Mouse (Mus musculus) induced T-regulatory cell, adult 2 months (primary cell): ENCODE data around the gene Nos1ap.

ENCODE experiments used
- DNase-seq: peaks from one replicate; pipeline ENCODE4 v3.0.0-alpha.2; 2012; ENCODE audit warnings: low read depth

Gene Nos1ap

GRCm38 (mm10) chr1:170360183-170360915 lies 229.3 kb downstream of the Nos1ap start:
- DNase-seq: no peak

- DNase-seq: no peak
Measured at GRCm38 (mm10) chr1:170353335-170353734, 236.3 kb downstream of the Nos1ap start.

- no peak for DNase-seq
Measured at GRCm38 (mm10) chr1:170351080-170351479, 238.6 kb downstream of the Nos1ap start.

GRCm38 (mm10) chr1:170346266-170346665 lies 243.4 kb downstream of the Nos1ap start:
- no peak for DNase-seq

GRCm38 (mm10) chr1:170343906-170344305 lies 245.8 kb downstream of the Nos1ap start:
- no peak for DNase-seq

GRCm38 (mm10) chr1:170343081-170343480 lies 246.6 kb downstream of the Nos1ap start:
- no peak for DNase-seq

DNA sequence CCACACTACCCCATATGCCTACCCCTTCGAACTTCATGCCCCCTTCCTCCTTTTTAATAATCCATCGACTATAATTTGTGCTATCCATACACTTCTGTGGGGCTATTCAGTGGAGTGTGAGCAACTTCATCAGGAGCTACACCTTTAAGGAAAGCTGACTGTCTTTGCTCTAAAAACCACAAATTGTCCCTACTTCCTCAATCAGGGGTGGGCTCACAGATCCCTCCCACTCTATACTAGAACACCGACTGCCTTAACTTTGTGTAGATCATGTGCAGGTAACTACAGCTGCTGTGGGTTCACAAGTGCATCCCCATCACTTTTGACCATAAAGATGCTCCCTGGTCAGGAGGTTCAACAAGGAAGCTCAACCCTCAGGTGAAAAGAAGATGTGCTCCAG lies 249.7 kb downstream of the Nos1ap start:
- DNase-seq: no peak

DNA sequence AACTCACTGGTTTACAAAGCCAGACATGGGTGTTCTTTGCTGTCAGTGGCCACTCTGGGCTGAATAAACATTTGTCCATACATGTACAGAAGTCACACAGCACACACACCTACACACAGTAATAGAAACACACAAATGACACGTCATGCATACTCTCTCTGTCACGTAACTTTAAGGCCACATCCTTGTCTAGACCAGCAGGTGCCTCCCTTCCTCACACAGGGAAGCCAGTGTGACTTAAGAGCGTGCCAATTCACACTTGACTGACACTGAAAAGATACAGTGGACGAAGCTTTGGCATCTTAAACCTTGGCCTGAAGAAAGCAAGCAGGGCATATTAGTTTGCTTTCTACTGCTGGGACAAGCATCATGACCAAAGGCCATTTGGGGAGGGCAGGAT lies 256.9 kb downstream of the Nos1ap start:
- DNase-seq: no peak

GRCm38 (mm10) chr1:170331926-170332325 lies 257.7 kb downstream of the Nos1ap start:
- DNase-seq: no peak

DNA sequence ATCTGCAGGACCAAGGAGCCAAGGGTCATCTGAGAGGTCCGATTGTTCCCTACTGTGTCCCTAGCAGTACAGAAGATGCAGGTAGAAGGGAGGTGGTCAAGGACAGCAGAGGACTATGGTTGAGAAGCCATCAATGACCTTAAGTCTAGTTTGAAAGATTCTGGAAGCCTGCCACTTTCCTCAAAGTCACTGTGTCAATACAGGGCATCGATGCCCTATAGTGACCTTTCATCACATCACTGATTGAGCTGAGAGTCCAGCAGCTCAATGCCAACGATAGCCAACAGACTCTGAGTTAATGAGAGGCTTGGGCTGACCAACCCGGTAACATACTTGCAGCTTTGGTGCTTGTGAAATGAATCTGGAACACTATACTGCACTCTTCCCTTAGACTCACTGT lies 264.4 kb downstream of the Nos1ap start:
- no peak for DNase-seq

- DNase-seq: no peak
Measured at GRCm38 (mm10) chr1:170324312-170324711, 265.3 kb downstream of the Nos1ap start.

- DNase-seq: no peak
Measured at GRCm38 (mm10) chr1:170323001-170323400, 266.7 kb downstream of the Nos1ap start.

DNA sequence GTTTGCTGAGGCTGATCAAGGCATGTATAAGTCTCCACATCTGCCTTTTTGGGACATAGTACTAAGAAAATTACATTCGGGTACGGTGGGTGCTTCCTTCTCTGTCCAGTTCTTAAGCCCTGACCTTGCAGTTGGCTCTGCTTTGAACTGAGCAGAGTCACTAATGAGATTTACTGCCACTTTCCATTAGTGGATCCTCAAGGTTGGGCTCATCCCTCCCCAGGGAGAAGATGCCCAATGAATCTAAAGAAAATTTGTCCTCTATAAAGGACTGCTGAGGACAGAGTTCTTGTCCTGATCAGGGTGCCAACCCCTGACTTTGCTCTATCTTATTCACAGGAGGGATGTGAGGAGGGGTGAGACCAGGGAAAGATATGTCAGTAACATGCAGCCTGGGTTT lies 267.6 kb downstream of the Nos1ap start:
- no peak for DNase-seq

DNA sequence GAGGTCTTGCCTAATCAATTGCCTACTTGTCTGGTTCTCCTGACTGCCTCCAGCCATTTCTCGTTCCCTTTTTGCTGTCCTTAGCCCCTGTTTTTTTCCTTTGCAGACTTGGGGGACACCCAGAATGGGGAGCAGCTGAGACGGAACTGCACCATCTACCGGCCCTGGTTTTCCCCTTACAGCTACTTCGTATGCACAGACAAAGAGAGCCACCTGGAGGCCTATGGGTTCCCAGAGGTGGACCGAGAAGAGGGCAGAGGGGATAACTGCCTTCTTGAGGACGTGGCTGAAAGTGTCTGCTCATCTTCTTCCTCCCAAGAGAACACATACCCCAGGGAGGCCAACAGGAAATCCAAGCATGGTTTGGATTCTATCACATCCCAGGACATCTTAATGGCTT lies 278.2 kb downstream of the Nos1ap start:
- DNase-seq: no peak

DNA sequence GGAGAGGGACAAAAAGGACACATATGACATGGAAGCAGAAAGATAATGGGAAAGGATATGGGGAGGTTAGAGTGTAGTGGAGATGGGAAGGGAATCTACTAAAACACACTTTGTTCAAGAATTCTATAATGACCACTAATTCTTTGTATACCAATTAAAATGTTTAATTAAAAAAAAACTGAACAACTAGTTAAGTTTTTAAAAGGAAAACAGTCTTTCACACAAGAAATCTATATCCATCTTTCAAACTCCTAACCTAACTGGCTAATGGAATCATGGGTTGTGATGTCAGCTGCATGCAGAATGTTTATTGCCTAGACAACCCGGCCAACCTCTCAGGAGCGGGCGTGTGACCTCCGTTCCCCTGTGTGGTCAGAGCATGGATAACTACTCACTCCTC lies 281.2 kb downstream of the Nos1ap start, which contains the start of gene Spata46:
Spata46 (plus strand) TSS at position 301 of the 400 bp plus-strand sequence.
- no peak for DNase-seq

GRCm38 (mm10) chr1:170306232-170306631 lies 283.4 kb downstream of the Nos1ap start, which contains the start of gene Gm7694:
TSS of gene Gm7694 (minus strand) at chr1:170306332.
- DNase-seq: no peak

DNA sequence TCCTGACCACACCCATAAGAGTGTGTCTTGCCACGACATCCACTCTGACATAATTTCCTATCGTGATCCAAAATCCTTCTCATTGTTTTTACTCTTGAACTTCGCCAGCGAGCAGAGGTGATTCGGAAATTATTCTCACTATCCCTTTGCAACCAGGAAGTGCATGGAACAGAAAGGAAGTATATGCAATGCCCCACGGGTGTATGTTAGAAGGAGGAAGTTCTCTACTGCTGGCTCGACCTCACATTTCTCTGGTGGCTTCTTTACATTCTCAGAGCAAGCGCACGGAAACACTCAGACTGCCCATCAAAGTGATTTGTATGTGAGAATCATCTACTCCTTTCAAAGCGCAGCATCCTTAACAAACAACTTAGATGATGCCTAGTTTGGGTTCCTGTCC lies 284.7 kb downstream of the Nos1ap start:
- no peak for DNase-seq

DNA sequence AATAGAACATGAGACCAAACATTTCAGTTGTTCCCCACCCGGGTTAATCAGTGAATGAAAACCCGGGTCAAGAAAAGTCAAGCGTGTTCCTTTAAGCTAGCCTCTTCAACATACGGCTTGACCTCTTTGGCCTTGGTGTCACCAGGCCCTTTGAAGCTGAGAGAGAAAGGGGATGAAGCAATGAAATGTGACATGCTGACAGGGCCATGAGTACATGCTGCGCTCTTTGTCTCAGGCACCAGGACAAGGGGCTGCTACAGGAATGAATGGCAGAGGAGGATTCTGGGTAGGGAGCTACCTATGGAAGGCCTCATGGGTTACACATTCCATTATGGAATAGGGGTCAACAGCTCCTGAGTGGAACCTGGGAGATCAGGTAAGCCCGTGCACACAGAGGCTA lies 286.6 kb downstream of the Nos1ap start:
- DNase-seq: no peak

GRCm38 (mm10) chr1:170302456-170302855 lies 287.2 kb downstream of the Nos1ap start:
- no peak for DNase-seq

GRCm38 (mm10) chr1:170301686-170302085 lies 288.0 kb downstream of the Nos1ap start:
- no peak for DNase-seq

GRCm38 (mm10) chr1:170299496-170299895 lies 290.2 kb downstream of the Nos1ap start:
- no peak for DNase-seq

- DNase-seq: no peak
Measured at GRCm38 (mm10) chr1:170294786-170295570, 294.7 kb downstream of the Nos1ap start.

DNA sequence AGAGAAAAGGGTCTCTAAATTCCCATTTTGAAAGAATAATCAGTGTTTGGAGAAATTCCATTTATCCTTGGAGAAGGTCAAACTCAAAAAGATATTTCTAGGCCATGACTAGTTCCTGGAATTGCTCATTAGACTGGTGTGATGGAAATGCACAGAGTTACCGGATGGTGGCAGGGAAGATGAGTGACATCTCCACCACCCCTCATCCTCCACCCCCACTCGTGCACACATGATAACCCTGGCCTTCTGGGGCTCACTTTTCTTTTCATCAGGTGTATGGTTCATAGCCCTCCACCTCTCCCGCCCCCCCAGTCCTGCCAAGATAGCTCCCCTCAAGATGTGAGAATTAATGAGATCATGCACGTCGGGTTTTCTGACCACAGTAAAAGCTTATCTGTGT lies 296.4 kb downstream of the Nos1ap start:
- no peak for DNase-seq
